Mouse (Mus musculus) MEL (cell line): ENCODE measurements at regions not wholly inside any gene's neighbourhood (a gene's known extent, or its start where the extent isn't known, plus 50 kb on each side); places are given as distances from the start of the nearest gene placed in this dataset.

Experiments used
- DNase-seq: peaks from one replicate; pipeline ENCODE4 v3.0.0; 2011; ENCODE audit warnings: low read depth, low spot score
- H3K27ac ChIP-seq: 2 replicates; pipeline ENCODE4 v1.5.1; 2012; ENCODE audit warnings: low read depth, mild to moderate bottlenecking, control low read depth, low read length, moderate library complexity; ENCODE audit not compliant: control insufficient read depth
- H3K27me3 ChIP-seq, 2 experiments: fragments of 150-350 bp in 1 of 2; sonication (generic) in 1 of 2; 2 replicates each; pipeline ENCODE4 v1.6.1; 2012; ENCODE audit warnings: low read length in 2 of 2, mild to moderate bottlenecking in 2 of 2, improper control_type of control experiment in 1 of 2, moderate library complexity in 1 of 2; ENCODE audit not compliant: insufficient read depth in 2 of 2, control insufficient read depth in 1 of 2
- H3K36me3 ChIP-seq, 2 experiments: 2 replicates each; pipeline ENCODE4 v1.6.1; 2012 to 2014; ENCODE audit warnings: low read length in 2 of 2, improper control_type of control experiment in 1 of 2, inconsistent platforms in 1 of 2, mild to moderate bottlenecking in 1 of 2; ENCODE audit not compliant: insufficient read depth in 2 of 2, control insufficient read depth in 1 of 2
- H3K4me1 ChIP-seq, 2 experiments: fragments of 150-350 bp in 1 of 2; sonication (generic) in 1 of 2; 2 replicates each; pipeline ENCODE4 v1.6.1; 2012; ENCODE audit warnings: low read length in 2 of 2, improper control_type of control experiment in 1 of 2, mild to moderate bottlenecking in 1 of 2; ENCODE audit not compliant: insufficient read depth in 2 of 2, control insufficient read depth in 1 of 2
- H3K4me3 ChIP-seq, 2 experiments: fragments of 150-350 bp in 1 of 2; sonication (generic) in 1 of 2; 2 replicates each; pipeline ENCODE4 v1.5.1; 2012; ENCODE audit warnings: low read depth in 2 of 2, low read length in 2 of 2, mild to moderate bottlenecking in 2 of 2, moderate library complexity in 2 of 2, control low read depth in 1 of 2, improper control_type of control experiment in 1 of 2; ENCODE audit not compliant: control insufficient read depth in 1 of 2, insufficient read depth in 1 of 2
- H3K79me2 ChIP-seq: 2 replicates; pipeline ENCODE4 v1.6.1; 2012; ENCODE audit warnings: mild to moderate bottlenecking, low read length, moderate library complexity; ENCODE audit not compliant: control insufficient read depth, poor library complexity, insufficient read depth
- H3K9ac ChIP-seq: 2 replicates; pipeline ENCODE4 v1.6.1; 2012; ENCODE audit warnings: low read depth, mild to moderate bottlenecking, control low read depth, low read length, moderate library complexity; ENCODE audit not compliant: control insufficient read depth, poor library complexity, severe bottlenecking
- H3K9me3 ChIP-seq: fragments of 150-350 bp; sonication (generic); replicated peaks from 2 replicates; pipeline ENCODE4 v1.6.1; 2012; ENCODE audit warnings: mild to moderate bottlenecking, low read length, improper control_type of control experiment, moderate library complexity; ENCODE audit not compliant: insufficient read depth
- CHD2 ChIP-seq: IDR thresholded peaks from 2 replicates; pipeline ENCODE4 v1.6.1; 2011; ENCODE audit warnings: low read length, improper control_type of control experiment
- CTCF ChIP-seq, 3 experiments: IDR thresholded peaks in 2 of 3; conservative IDR thresholded peaks in 1 of 3; 2 replicates each; pipeline ENCODE4 v1.5.1; 2011 to 2012; ENCODE audit warnings: low read length in 3 of 3, low read depth in 2 of 3, mild to moderate bottlenecking in 2 of 3, improper control_type of control experiment in 1 of 3, inconsistent platforms in 1 of 3, mixed read lengths in 1 of 3, moderate library complexity in 1 of 3; ENCODE audit not compliant: control insufficient read depth in 1 of 3, insufficient read depth in 1 of 3, poor library complexity in 1 of 3, severe bottlenecking in 1 of 3
- ETS1 ChIP-seq: IDR thresholded peaks from 2 replicates; pipeline ENCODE4 v1.6.1; 2012; ENCODE audit warnings: low read depth, mild to moderate bottlenecking, inconsistent platforms, low read length, improper control_type of control experiment, moderate library complexity
- GABPA ChIP-seq: IDR thresholded peaks from 2 replicates; pipeline ENCODE4 v1.6.1; 2012; ENCODE audit warnings: low read depth, mild to moderate bottlenecking, inconsistent platforms, low read length, improper control_type of control experiment, moderate library complexity
- GATA1 ChIP-seq: IDR thresholded peaks from 2 replicates; pipeline ENCODE4 v1.6.1; 2011; ENCODE audit warnings: low read depth, low read length, improper control_type of control experiment
- KAT2A ChIP-seq: conservative IDR thresholded peaks from 2 replicates; pipeline ENCODE4 v1.6.1; 2012; ENCODE audit warnings: low read depth, low read length, improper control_type of control experiment, inconsistent platforms
- MAZ ChIP-seq: IDR thresholded peaks from 2 replicates; pipeline ENCODE4 v1.6.1; 2012; ENCODE audit warnings: low read depth, mild to moderate bottlenecking, inconsistent platforms, low read length, improper control_type of control experiment
- MXI1 ChIP-seq: IDR thresholded peaks from 2 replicates; pipeline ENCODE4 v1.6.1; 2011; ENCODE audit warnings: mild to moderate bottlenecking, low read depth, low read length, improper control_type of control experiment
- MYB ChIP-seq: IDR thresholded peaks from 2 replicates; pipeline ENCODE4 v1.6.1; 2011; ENCODE audit warnings: mild to moderate bottlenecking, low read depth, low read length, improper control_type of control experiment
- POLR2A ChIP-seq, 2 experiments: IDR thresholded peaks; 2 replicates each; pipeline ENCODE4 v1.6.1; 2011 to 2012; ENCODE audit warnings: low read length in 2 of 2, mild to moderate bottlenecking in 2 of 2, control low read depth in 1 of 2, improper control_type of control experiment in 1 of 2, low read depth in 1 of 2, moderate library complexity in 1 of 2; ENCODE audit not compliant: control insufficient read depth in 1 of 2, insufficient read depth in 1 of 2, poor library complexity in 1 of 2
- POLR2AphosphoS2 ChIP-seq: IDR thresholded peaks from 2 replicates; pipeline ENCODE4 v1.6.1; 2011; ENCODE audit warnings: low read length, improper control_type of control experiment
- POLR2AphosphoS5 ChIP-seq: IDR thresholded peaks from 2 replicates; pipeline ENCODE4 v1.6.1; 2012; ENCODE audit warnings: low read depth, borderline replicate concordance, mild to moderate bottlenecking, inconsistent platforms, low read length, moderate library complexity, mixed read lengths
- RAD21 ChIP-seq: IDR thresholded peaks from 2 replicates; pipeline ENCODE4 v1.6.1; 2011; ENCODE audit warnings: mild to moderate bottlenecking, low read depth, low read length, improper control_type of control experiment
- RCOR1 ChIP-seq: IDR thresholded peaks from 2 replicates; pipeline ENCODE4 v1.6.1; 2012; ENCODE audit warnings: low read depth, mild to moderate bottlenecking, inconsistent platforms, low read length, improper control_type of control experiment
- SMC3 ChIP-seq: IDR thresholded peaks from 2 replicates; pipeline ENCODE4 v1.6.1; 2011; ENCODE audit warnings: low read depth, low read length, improper control_type of control experiment
- TAL1 ChIP-seq: IDR thresholded peaks from 2 replicates; pipeline ENCODE4 v1.6.1; 2012; ENCODE audit warnings: mild to moderate bottlenecking, inconsistent platforms, low read length, moderate library complexity, mixed read lengths
- TBP ChIP-seq: IDR thresholded peaks from 2 replicates; pipeline ENCODE4 v1.8.0; 2011; ENCODE audit warnings: low read depth, low read length, improper control_type of control experiment
- USF1 ChIP-seq: IDR thresholded peaks from 2 replicates; pipeline ENCODE4 v1.6.1; 2014; ENCODE audit warnings: low read depth, mild to moderate bottlenecking, inconsistent platforms, low read length, improper control_type of control experiment, moderate library complexity
- USF2 ChIP-seq, 2 experiments: IDR thresholded peaks; 2 replicates each; pipeline ENCODE4 v1.6.1; 2011 to 2012; ENCODE audit warnings: improper control_type of control experiment in 2 of 2, low read length in 2 of 2, borderline replicate concordance in 1 of 2, inconsistent platforms in 1 of 2, low read depth in 1 of 2, mild to moderate bottlenecking in 1 of 2; ENCODE audit not compliant: insufficient read depth in 1 of 2
- ZC3H11A ChIP-seq: IDR thresholded peaks from 2 replicates; pipeline ENCODE4 v1.6.1; 2012; ENCODE audit warnings: low read depth, mild to moderate bottlenecking, inconsistent platforms, low read length, improper control_type of control experiment
- ZKSCAN1 ChIP-seq: IDR thresholded peaks from 2 replicates; pipeline ENCODE4 v1.6.1; 2012; ENCODE audit warnings: low read depth, mild to moderate bottlenecking, inconsistent platforms, low read length, improper control_type of control experiment, moderate library complexity
- ZMIZ1 ChIP-seq: IDR thresholded peaks from 2 replicates; pipeline ENCODE4 v1.6.1; 2012; ENCODE audit warnings: low read depth, mild to moderate bottlenecking, inconsistent platforms, low read length, improper control_type of control experiment, moderate library complexity
- ZNF384 ChIP-seq: IDR thresholded peaks from 2 replicates; pipeline ENCODE4 v1.6.1; 2012; ENCODE audit warnings: low read depth, mild to moderate bottlenecking, inconsistent platforms, low read length, improper control_type of control experiment

- TF ChIP-seq CTCF (IDR thresholded peaks at IDR 0.05 in 2 of 3, conservative IDR thresholded peaks at IDR 0.05 in 1 of 3; ENCODE audit: control insufficient read depth in 1 of 3, insufficient read depth in 1 of 3, low read depth in 2 of 3, low read length in 3 of 3, poor library complexity in 1 of 3, severe bottlenecking in 1 of 3), result peak; percentile 10 to 43 (median 32); a peak in 4 of 6 replicates
- TF ChIP-seq RAD21, result peak; percentile 42
- TF ChIP-seq MXI1, result no peak
- TF ChIP-seq MAZ, result no peak
- no peak for TF ChIP-seq GABPA
- TF ChIP-seq SMC3, result peak; percentile 36
- TF ChIP-seq POLR2AphosphoS2, result no peak
- no peak for TF ChIP-seq RCOR1
- TF ChIP-seq GATA1, result no peak
- TF ChIP-seq MYB, result no peak
- Histone ChIP-seq H3K79me2 (no peaks in the 10 kb centered on the region), H3K4me3 (no peak overlapping the region), H3K9ac (no peak overlapping the region), H3K27me3 (no peaks in the 10 kb centered on the region), H3K4me1 (no peaks in the 10 kb centered on the region), H3K27ac (no peak overlapping the region), H3K36me3 (no peaks in the 10 kb centered on the region), H3K9me3 (no peaks in the 10 kb centered on the region)
- DNase-seq, result peak; percentile 7
These were observed 798.7 kb downstream of the Stim2 start for GRCm38 (mm10) chr5:54796953-54797450.

GRCm38 (mm10) chr5:54827076-54827475, 828.8 kb downstream of the Stim2 start:
- Histone ChIP-seq H3K79me2 (no peaks in the 10 kb centered on the region), H3K9ac (no peak overlapping the region), H3K36me3 (no peaks in the 10 kb centered on the region), H3K9me3 (no peaks in the 10 kb centered on the region), H3K4me1 (no peaks in the 10 kb centered on the region), H3K27ac (no peak overlapping the region), H3K27me3 (no peaks in the 10 kb centered on the region), H3K4me3 (no peak overlapping the region)
- peak; percentile 2 for DNase-seq
- no peak for TF ChIP-seq USF1
- no peak for TF ChIP-seq CHD2
- no peak for TF ChIP-seq ZMIZ1
- TF ChIP-seq USF2 (IDR thresholded peaks at IDR 0.05; ENCODE audit: borderline replicate concordance in 1 of 2, insufficient read depth in 1 of 2, low read depth in 1 of 2, low read length in 2 of 2), result no peak
- TF ChIP-seq GATA1, result no peak
- peak; percentile 18; the same call in 1 of the 2 replicates for TF ChIP-seq SMC3
- TF ChIP-seq MYB, result no peak
- TF ChIP-seq POLR2A (IDR thresholded peaks at IDR 0.05; ENCODE audit: control insufficient read depth in 1 of 2, insufficient read depth in 1 of 2, low read depth in 1 of 2, low read length in 2 of 2, poor library complexity in 1 of 2), result no peak
- no peak for TF ChIP-seq GABPA
- peak in 2 of 3 experiments; percentile 8 to 27; a peak in 2 of 6 replicates for TF ChIP-seq CTCF (IDR thresholded peaks at IDR 0.05 in 2 of 3, conservative IDR thresholded peaks at IDR 0.05 in 1 of 3; ENCODE audit: control insufficient read depth in 1 of 3, insufficient read depth in 1 of 3, low read depth in 2 of 3, low read length in 3 of 3, poor library complexity in 1 of 3, severe bottlenecking in 1 of 3)
- no peak for TF ChIP-seq ETS1
- TF ChIP-seq ZKSCAN1, result no peak
- TF ChIP-seq TBP, result no peak
- TF ChIP-seq ZC3H11A, result no peak
- TF ChIP-seq POLR2AphosphoS5, result no peak
- no peak for TF ChIP-seq ZNF384
- no peak for TF ChIP-seq TAL1
- no peak for TF ChIP-seq KAT2A
